Mouse (Mus musculus): Measurements from ENCODE around the gene Intu. TPM values are rescaled to one million over a fixed set of nuclear protein-coding genes. Genes with fewer than 3 reads are reported as not detected.

Intu gene
- polyA plus RNA-seq (2016; fragmentation: Nextera tagmentation; extraction: Ambion mirVana): 3.6 and 4.2 TPM in 2 replicates

DNA sequence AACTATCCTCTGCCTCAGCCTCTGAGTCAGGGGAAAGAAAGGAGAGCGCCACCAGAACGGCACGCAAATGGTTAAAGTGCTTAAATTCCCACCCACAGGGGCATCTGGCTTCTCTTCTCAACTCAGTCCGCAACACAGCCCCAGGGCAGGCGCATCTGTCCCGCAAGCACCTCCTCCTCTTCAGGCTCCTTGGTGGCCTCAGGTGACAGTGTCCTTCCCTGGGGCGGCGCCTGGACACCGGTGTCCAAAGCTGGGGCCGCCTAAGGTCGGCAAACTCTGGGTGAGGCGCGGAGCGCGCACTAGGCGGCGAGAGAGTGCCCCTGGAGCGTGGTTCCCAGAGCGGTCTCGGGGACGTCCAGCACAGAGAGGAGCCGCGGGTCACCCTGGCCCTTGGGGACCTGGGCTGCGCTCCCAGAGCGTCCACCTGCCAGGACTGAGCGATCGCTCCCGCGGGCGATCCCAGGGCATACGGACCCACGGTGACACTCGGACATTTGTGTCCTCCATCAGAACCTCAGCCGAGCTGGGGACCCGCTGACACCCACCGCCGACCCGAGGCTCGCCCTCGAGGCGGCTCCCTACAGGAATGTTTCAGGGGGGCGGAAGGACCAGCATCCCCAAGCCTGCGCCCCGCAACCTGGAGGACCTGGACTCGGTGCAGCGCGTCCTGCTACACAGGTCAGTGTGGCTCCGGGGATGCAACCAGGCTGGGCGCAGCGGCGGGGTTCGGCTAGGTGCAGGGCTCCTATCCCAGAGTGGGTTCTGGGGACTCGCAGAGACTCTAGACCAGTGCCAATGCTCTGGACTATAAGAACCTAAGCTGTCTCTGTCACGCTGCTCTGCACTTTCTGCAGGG, at the start of gene Intu:
TSS of gene Intu (plus strand) at position 1 of the 856 bp plus-strand sequence.
- WGBS: under 1% methylated on average over 54 of the region's 54 CpGs
- H3K4me3 ChIP-seq: peak within 1 kb of the TSS; percentile 70
- H3K4me1 ChIP-seq: peaks cover 26% of the 10 kb centered on the region
- no peaks in the 10 kb centered on the region for H3K9me3 ChIP-seq
- peak; percentile 87 for DNase-seq (ENCODE audit: low spot score)
- H3K27ac ChIP-seq: peak within 1 kb of the TSS; percentile 52
- H3K27me3 ChIP-seq (ENCODE audit: insufficient read depth, poor library complexity, severe bottlenecking): peaks cover 65% of the 10 kb centered on the region
- H3K36me3 ChIP-seq: no peaks in the 10 kb centered on the region

DNA sequence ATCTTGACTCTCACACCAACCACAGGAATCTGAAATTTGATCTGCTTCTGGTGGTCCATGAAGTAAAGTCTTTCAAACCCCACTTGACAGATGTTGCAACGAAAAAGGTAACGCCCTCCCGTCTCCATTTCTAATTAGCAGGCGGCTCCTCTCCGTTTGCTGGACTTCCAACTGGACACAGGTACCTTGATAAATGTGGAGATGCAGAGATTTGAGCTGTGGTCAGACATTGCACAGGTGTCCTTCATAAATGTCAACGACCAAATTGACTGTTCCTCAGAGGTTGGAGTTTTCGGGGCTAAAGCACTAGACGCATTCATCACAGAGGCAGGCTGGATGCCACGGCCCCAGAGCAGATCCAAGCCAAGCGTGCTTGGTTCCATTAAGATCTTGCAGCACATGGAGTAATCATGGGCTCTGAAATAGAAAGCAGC, 47.8 kb upstream of the Intu start:
- Histone ChIP-seq H3K27me3 (ENCODE audit: insufficient read depth, poor library complexity, severe bottlenecking) (no peaks in the 10 kb centered on the region), H3K27ac (no peak overlapping the region), H3K36me3 (no peaks in the 10 kb centered on the region), H3K4me1 (peaks cover 9% of the 10 kb centered on the region; the same call in 1 of the 2 replicates), H3K4me3 (no peak overlapping the region), H3K9me3 (no peaks in the 10 kb centered on the region)
- DNase-seq (ENCODE audit: low spot score): peak; percentile 58
- 56% methylated on average over 10 of the region's 10 CpGs for WGBS

DNA sequence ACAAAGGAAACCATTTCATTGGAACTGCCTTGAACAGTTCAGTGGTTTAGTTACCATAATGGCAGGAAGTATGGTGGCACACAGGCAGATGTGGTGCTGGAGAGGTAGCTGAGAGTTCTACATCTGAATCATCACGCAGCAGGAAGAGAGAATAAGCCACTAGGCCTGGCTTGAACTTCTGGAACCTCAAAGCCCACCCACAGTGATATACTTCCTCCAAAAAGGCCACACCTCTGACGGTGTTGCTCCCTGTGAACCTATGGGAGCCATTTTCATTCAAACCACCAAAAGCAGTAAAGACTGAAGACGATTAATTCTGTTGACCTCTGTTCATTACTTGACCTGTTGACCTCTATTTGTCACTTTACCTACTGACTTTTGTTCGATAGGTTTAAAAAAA, 43.7 kb upstream of the Intu start:
- no peaks in the 10 kb centered on the region for H3K27me3 ChIP-seq (ENCODE audit: insufficient read depth, poor library complexity, severe bottlenecking)
- no peak overlapping the region for H3K27ac ChIP-seq
- H3K4me3 ChIP-seq: no peak overlapping the region
- H3K36me3 ChIP-seq: no peaks in the 10 kb centered on the region
- no peaks in the 10 kb centered on the region; the same call in 1 of the 2 replicates for H3K9me3 ChIP-seq
- DNase-seq (ENCODE audit: low spot score): no peak
- H3K4me1 ChIP-seq: no peaks in the 10 kb centered on the region
- WGBS: 78% methylated on average over 4 of the region's 4 CpGs

DNA sequence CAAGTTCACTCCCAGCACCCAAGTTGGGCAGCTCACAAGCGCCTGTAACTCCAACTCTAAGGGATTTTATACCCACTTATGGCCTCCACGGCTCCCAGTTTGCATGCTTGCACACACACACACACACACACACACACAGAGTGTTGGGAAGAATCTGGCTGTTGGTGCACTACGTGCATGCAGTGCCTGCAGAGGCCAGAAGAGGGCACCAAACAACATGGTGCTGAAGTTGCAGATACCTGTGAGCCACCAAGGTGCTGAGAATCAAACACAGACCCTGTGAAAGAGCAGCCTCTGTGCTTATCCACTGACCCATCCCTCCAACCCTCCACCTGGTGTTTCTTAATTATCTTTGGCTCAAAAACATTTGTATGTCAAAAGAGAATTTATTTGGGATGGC, 39.3 kb upstream of the Intu start:
- Histone ChIP-seq H3K27me3 (ENCODE audit: insufficient read depth, poor library complexity, severe bottlenecking) (no peaks in the 10 kb centered on the region), H3K36me3 (no peaks in the 10 kb centered on the region), H3K27ac (no peak overlapping the region), H3K9me3 (no peaks in the 10 kb centered on the region; the same call in 1 of the 2 replicates), H3K4me1 (no peaks in the 10 kb centered on the region), H3K4me3 (no peak overlapping the region)
- 86% methylated on average over 3 of the region's 3 CpGs for WGBS
- DNase-seq (ENCODE audit: low spot score): no peak

DNA sequence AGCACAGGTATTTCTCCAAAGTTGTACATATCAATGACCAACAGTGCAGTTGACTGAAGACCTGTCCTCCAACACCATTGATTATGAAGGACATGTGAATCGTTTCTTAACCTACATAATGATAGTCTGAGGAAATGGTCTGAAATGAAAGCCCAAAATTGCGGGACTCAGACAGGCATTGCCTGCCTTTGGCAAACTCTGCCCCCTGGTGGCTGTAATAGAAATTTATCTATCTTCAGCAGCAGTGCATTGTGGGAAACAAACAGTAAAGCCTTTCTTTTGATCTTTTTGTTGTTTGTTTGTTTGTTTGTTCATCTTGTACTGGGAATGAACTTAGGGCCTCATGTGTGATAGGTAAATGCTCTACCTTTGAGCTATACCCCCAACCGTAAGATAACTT, 32.2 kb upstream of the Intu start:
- 83% methylated on average over 3 of the region's 3 CpGs for WGBS
- Histone ChIP-seq H3K27me3 (ENCODE audit: insufficient read depth, poor library complexity, severe bottlenecking) (no peaks in the 10 kb centered on the region), H3K9me3 (no peaks in the 10 kb centered on the region), H3K4me3 (no peak overlapping the region), H3K4me1 (no peaks in the 10 kb centered on the region), H3K27ac (no peak overlapping the region), H3K36me3 (no peaks in the 10 kb centered on the region)
- DNase-seq (ENCODE audit: low spot score): no peak

DNA sequence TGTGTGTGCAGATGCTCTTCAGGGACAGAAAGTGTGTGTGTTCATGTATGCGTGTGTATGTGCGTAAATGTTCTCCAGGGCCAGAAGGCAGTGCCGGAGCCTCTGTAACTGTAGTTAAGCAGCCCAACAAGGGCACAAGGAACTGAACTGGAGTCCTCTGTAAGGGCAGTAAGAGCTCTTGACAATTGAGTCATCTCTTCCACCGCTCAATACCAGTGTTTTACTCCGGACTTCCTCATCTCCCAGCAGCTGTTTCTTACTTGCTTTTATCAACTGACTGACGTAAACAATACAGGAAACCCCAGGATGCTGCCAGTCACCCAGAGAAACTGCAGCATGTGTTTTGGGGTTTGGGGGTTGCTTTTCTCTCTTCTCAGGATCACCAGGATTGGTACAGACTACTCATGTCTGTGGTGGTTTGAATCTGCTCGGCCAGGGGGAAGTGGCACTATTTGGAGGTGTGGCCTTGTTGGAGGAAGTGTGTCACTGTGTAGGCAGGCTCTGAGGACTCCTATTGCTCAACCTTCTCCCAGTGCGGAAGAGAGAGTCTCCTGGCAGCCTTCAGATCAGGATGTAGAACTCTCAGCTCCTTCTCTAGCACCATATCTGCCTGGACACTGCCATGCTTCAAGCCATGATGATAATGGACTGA, 30.8 kb upstream of the Intu start:
- Histone ChIP-seq H3K4me3 (no peak overlapping the region), H3K27me3 (ENCODE audit: insufficient read depth, poor library complexity, severe bottlenecking) (no peaks in the 10 kb centered on the region), H3K27ac (no peak overlapping the region), H3K9me3 (no peaks in the 10 kb centered on the region), H3K36me3 (no peaks in the 10 kb centered on the region), H3K4me1 (no peaks in the 10 kb centered on the region)
- DNase-seq (ENCODE audit: low spot score): no peak
- WGBS: 82% methylated on average over 8 of the region's 8 CpGs

DNA sequence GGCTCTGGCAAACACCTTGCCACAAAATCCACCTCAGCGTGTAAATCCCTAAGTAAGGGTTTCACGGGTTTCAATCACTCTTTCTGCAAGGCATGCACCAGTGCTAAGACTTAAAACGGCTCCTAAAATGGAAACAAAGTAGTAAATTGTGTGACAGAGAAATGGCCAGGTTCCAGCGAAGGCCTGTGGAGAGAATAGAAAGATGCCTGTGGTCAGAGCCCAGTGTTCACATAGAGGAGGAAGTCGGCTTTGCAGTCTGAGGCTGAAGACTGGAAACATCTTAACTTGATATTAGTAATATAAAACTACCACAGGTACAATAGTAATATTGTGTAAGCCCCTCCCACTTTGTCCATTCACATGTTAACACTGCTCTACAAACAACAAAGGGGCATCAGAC, 26.7 kb upstream of the Intu start:
- no peaks in the 10 kb centered on the region for H3K36me3 ChIP-seq
- H3K4me1 ChIP-seq: no peaks in the 10 kb centered on the region
- no peak overlapping the region for H3K27ac ChIP-seq
- no peak for DNase-seq (ENCODE audit: low spot score)
- no peaks in the 10 kb centered on the region for H3K9me3 ChIP-seq
- no peaks in the 10 kb centered on the region for H3K27me3 ChIP-seq (ENCODE audit: insufficient read depth, poor library complexity, severe bottlenecking)
- WGBS: 86% methylated on average over 5 of the region's 5 CpGs
- H3K4me3 ChIP-seq: no peak overlapping the region

DNA sequence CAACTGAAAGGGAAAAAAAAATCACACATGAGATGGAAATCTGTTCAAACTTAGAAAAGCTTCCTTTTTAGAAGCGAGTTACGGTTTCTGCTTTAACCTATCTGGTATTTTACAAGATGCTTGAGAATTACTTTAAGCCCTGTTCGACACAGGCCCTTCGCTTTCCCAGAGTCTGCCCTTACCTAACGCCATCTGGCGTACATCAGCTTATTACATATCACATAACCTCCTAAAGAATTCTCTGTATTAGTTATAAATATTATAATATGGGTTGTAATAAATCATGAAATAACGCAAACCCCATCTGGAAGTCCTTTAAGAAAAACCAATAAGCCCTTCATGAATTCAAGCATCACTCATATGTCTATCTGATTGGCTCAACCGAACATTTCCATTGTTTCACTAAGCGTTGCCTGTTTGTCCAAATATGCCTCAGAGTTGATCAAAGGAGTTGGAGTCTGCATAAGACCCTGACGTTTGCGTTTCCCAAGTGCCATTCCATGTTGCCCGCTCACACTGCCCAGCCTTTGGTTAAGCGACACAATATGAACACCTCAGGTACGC, 25.6 kb upstream of the Intu start:
- peaks cover under 1% of the 10 kb centered on the region; the same call in 1 of the 2 replicates for H3K4me1 ChIP-seq
- no peaks in the 10 kb centered on the region for H3K27me3 ChIP-seq (ENCODE audit: insufficient read depth, poor library complexity, severe bottlenecking)
- 86% methylated on average over 14 of the region's 14 CpGs for WGBS
- DNase-seq (ENCODE audit: low spot score): no peak
- no peaks in the 10 kb centered on the region for H3K36me3 ChIP-seq
- H3K9me3 ChIP-seq: no peaks in the 10 kb centered on the region
- H3K27ac ChIP-seq: no peak overlapping the region
- no peak overlapping the region for H3K4me3 ChIP-seq

DNA sequence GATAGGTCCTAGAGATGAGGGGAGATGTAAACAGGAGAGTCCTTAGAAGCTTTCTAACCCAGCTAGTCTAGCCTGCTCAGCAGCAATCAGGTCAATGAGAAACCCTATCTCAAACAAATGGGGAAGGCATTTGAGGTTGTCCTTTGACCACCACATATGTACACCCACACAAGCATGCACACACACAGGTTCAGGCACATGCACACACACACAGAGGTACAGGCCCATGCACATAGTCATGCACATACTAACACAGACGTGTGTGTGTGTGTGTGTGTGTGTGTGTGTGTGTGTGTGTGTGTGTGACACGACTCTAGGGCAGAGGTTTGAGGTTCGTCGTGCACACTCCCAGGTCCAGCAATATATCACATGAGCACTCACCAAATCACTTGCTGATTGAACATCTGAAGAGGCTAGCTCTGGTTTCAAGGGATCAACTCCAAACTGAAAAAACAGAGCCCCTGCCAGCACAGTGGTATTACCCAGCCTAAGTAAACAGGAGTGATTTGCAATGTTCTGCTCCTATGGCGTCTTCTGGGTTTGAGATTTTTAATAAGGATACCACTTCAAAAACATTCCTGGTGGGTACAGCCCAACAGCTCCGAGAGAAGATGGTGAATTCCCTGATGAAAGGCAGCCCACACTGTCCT, 22.0 kb upstream of the Intu start:
- no peaks in the 10 kb centered on the region for H3K9me3 ChIP-seq
- no peak overlapping the region for H3K27ac ChIP-seq
- H3K36me3 ChIP-seq: no peaks in the 10 kb centered on the region
- H3K4me1 ChIP-seq: peaks cover 4% of the 10 kb centered on the region; the same call in 1 of the 2 replicates
- 68% methylated on average over 6 of the region's 6 CpGs for WGBS
- DNase-seq (ENCODE audit: low spot score): no peak
- H3K27me3 ChIP-seq (ENCODE audit: insufficient read depth, poor library complexity, severe bottlenecking): no peaks in the 10 kb centered on the region
- no peak overlapping the region for H3K4me3 ChIP-seq

DNA sequence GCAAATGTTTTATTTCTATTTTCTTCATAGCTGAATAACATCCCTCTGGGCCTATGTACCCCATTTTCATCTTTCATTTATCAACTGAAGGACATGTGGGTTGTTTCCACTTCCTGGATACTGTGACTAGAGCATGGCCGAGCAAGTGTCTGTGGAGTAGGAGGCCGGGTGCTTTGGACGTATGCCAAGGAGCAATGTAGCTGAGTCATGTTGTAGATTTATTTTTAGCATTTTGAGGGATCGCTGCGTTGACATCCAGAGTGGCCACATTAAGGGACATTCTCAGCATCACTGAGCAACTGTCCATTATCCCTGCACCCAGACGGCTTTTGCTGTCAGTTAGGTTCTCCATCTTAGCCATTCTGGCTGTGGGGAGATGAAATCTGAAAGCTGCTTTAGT, 20.5 kb upstream of the Intu start:
- H3K27ac ChIP-seq: no peak overlapping the region
- no peaks in the 10 kb centered on the region for H3K27me3 ChIP-seq (ENCODE audit: insufficient read depth, poor library complexity, severe bottlenecking)
- no peaks in the 10 kb centered on the region for H3K36me3 ChIP-seq
- WGBS: 24% methylated on average over 6 of the region's 6 CpGs
- H3K4me1 ChIP-seq: peaks cover 4% of the 10 kb centered on the region; the same call in 1 of the 2 replicates
- H3K4me3 ChIP-seq: no peak overlapping the region
- DNase-seq (ENCODE audit: low spot score): no peak
- no peaks in the 10 kb centered on the region for H3K9me3 ChIP-seq

DNA sequence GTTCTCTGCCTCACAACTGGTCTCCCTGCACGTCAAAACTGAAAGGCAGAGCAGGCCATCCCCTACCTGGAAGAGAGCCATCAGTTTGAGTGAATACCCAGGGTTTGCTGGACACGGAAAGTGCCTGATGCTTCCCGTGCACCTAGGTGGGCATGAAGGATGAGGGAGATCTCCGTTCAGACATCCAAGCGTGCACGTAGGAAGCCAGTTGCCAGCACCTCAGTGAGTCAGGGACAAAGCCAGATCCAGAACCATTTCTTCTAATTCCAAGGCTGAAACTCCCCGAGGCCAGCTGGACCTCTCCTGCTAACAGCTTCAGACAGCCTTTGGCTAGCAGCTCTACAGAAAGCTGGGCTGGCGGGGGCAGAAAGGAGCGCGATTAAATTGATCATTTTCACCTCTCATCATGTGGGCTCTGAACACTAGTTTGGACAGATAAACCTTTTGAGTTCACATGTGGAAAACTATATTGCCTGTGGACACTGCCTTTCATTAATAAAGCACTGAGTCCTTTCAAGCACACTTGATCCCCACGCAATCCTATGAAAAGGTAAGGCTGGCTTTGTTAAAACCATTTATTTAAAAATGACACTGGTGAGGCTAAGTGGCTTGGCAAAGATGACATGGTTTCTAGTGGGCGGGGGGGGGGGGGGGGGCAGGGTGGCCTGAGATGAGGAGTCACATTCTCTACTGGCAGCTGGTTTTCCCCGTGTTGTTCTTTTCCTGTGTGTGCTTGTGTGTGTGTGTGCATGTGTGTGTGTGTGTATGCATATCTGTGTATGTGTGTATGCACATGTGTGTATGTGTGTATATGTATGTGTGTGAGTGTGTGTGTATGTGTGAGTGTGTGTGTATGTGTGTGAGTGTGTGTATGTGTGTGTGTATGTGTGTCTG, 17.9 kb upstream of the Intu start:
- Histone ChIP-seq H3K27me3 (ENCODE audit: insufficient read depth, poor library complexity, severe bottlenecking) (no peaks in the 10 kb centered on the region), H3K4me1 (peaks cover 4% of the 10 kb centered on the region; the same call in 1 of the 2 replicates), H3K36me3 (no peaks in the 10 kb centered on the region), H3K9me3 (no peaks in the 10 kb centered on the region), H3K4me3 (no peak overlapping the region), H3K27ac (no peak overlapping the region)
- 79% methylated on average over 13 of the region's 13 CpGs for WGBS
- no peak for DNase-seq (ENCODE audit: low spot score)

DNA sequence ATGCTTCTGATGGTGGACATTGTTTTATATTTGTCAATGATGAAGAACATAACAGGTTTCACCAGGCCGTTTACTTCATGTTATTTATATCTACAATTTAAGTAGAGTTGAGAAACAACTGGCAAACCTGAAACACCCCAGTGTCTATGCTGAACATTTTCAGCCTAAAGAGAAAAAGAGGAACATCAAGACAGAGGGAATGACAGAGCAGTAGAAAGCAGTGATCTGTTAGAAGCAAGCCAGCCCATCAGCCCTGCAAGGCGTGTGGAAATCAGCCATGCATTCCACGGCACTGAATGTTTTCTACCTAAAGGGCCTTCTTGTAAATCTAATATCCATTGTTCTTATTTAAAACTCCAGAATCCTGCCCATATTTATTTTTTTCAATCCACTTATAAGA, 12.8 kb upstream of the Intu start:
- no peaks in the 10 kb centered on the region for H3K27me3 ChIP-seq (ENCODE audit: insufficient read depth, poor library complexity, severe bottlenecking)
- DNase-seq (ENCODE audit: low spot score): no peak
- H3K27ac ChIP-seq: no peak overlapping the region
- H3K4me1 ChIP-seq: no peaks in the 10 kb centered on the region
- H3K9me3 ChIP-seq: no peaks in the 10 kb centered on the region
- 83% methylated on average over 3 of the region's 3 CpGs for WGBS
- no peaks in the 10 kb centered on the region for H3K36me3 ChIP-seq
- H3K4me3 ChIP-seq: no peak overlapping the region
